Mouse (Mus musculus): ENCODE measurements around the gene AC124502.3.

The AC124502.3 gene

GRCm38 (mm10) chr19:5058801-5059771 is 20.4 kb downstream of the AC124502.3 start:
- DNase-seq (ENCODE audit: low read depth in 1 of 2, low spot score in 2 of 2): no peak

GRCm38 (mm10) chr19:5060365-5061330 is 22.0 kb downstream of the AC124502.3 start:
- DNase-seq (ENCODE audit: low read depth in 1 of 2, low spot score in 2 of 2): no peak

- no peak for DNase-seq (ENCODE audit: low read depth in 1 of 2, low spot score in 2 of 2)
Observed at GRCm38 (mm10) chr19:5062041-5062440, 23.4 kb downstream of the AC124502.3 start.

DNA sequence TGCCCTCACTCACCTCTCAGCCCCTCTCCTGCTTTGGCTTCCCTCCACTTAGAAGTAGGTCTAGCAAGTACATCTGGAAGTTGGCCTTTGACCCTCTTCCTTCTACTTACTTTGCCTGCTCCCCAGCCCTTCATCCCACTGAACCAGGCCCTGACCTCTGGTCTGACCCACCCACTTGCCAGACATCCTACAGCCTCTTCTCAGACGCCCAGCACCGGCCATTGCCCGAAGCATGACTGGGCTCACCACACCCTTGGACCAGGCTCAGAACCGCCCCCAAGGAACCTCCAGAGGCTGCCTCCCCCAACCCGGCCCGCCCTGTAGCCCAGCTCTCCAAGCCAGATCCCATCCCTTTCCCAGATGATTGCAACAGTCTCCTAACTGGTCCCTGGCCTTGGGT is 23.8 kb downstream of the AC124502.3 start:
- DNase-seq (ENCODE audit: low read depth in 1 of 2, low spot score in 2 of 2): no peak

DNA sequence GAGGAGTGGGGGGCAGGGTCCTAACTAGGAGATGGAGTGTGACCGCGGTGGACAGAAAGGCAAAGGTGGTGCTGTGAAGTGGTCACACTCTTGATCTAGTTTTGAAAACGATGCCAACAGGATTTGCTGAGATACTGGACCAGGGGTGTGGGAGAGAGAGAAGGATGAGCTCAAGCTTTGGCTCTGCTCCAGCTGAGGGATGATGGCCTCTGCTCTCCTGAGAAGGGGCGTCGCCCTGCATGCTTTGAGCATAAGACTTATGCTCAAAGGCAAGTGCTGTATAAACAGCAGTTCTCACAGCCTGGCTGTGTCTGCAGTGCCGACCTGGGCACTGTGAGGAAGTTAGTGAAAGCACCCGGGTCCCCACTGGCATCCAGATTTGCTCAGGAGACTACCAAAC is 26.4 kb downstream of the AC124502.3 start:
- no peak for DNase-seq (ENCODE audit: low read depth in 1 of 2, low spot score in 2 of 2)

DNA sequence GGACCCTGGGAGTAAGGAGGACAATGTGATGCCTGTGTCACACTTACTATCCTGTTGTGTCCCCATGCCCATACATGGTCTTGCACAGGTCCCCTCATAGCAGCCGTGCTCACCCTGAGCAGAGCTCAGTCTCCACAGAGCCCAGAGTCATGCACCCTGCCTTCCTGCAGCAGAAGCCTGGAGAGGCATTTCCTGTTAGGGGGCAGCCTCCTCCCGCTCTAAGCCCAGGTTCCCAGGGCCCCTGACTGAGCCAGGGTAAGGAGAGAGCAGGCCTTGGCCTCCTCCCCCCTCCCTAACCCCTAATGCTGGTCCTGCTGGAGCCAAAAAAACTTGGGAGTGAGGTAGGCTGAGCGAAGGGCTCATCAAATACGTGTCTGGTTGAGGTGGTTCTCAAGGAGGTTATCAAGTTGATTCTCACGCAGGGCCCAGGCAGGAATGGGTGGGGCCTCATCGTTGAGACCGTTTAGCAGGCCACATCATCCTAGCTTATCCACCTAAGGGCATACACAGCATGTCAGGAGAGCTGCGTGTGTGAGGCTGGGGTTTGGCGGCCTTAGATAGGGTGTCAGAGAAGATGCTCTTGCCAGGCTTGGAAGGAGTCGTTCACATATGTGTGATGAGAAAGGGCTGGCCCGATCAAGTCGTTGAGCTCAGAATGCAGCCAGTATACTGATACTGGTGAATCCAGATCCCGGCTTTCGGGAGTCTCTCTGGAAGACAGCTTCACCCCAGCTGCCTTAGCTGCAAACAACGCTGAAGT is 28.5 kb downstream of the AC124502.3 start:
- DNase-seq (ENCODE audit: low read depth in 1 of 2, low spot score in 2 of 2): no peak

DNA sequence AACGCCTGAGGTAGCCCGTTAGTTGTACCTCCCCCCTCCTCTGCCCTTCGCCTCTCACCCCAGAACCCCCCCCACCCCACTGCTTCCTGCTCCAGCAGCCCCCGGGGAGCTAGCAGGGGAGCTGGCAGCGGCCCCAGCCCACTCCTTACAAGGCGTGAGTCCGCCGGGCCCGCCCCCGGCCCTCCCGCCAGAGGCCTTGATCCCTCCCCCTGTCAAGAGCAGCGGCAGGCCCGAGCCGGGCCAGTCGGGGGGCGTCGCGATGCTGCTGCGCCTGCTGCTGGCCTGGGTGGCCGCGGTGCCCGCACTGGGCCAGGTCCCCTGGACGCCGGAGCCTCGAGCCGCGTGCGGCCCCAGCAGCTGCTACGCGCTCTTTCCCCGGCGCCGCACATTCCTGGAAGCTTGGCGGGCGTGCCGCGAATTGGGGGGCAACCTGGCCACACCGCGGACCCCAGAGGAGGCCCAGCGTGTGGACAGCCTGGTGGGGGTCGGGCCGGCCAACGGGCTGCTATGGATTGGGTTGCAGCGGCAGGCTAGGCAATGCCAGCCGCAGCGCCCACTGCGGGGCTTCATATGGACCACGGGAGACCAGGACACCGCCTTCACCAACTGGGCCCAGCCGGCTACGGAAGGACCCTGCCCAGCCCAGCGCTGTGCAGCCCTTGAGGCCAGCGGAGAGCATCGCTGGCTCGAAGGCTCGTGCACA is 29.3 kb downstream of the AC124502.3 start, which contains the start of gene Cd248:
Cd248 (plus strand) TSS at position 212 of the 703 bp plus-strand sequence.
- DNase-seq (ENCODE audit: low read depth in 1 of 2, low spot score in 2 of 2): no peak

DNA sequence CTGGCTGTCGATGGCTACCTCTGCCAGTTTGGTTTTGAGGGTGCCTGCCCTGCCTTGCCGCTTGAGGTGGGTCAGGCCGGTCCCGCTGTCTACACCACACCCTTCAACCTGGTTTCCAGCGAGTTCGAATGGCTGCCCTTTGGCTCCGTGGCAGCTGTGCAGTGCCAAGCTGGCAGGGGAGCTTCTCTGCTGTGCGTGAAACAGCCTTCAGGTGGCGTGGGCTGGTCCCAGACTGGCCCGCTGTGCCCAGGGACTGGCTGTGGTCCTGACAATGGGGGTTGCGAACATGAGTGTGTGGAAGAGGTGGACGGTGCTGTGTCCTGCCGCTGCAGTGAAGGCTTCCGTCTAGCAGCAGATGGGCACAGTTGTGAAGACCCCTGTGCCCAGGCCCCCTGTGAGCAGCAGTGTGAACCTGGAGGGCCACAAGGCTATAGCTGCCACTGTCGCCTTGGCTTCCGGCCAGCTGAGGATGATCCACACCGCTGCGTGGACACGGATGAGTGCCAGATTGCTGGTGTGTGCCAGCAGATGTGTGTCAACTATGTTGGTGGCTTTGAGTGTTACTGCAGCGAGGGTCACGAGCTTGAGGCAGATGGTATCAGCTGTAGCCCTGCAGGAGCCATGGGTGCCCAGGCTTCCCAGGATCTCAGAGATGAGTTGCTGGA is 30.0 kb downstream of the AC124502.3 start:
- DNase-seq (ENCODE audit: low read depth in 1 of 2, low spot score in 2 of 2): no peak

GRCm38 (mm10) chr19:5069486-5069885 is 30.8 kb downstream of the AC124502.3 start:
- no peak for DNase-seq (ENCODE audit: low read depth in 1 of 2, low spot score in 2 of 2)

DNA sequence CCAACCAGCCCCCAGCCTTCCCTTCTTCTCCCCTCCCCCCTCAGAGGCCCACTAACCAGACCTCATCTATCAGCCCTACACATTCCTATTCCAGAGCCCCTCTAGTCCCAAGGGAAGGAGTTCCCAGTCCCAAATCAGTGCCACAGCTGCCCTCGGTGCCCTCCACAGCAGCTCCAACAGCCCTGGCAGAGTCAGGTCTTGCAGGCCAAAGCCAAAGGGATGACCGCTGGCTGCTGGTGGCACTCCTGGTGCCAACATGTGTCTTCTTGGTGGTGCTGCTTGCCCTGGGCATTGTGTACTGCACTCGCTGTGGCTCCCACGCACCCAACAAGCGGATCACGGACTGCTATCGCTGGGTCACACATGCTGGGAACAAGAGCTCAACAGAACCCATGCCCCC is 31.3 kb downstream of the AC124502.3 start:
- no peak for DNase-seq (ENCODE audit: low read depth in 1 of 2, low spot score in 2 of 2)

DNA sequence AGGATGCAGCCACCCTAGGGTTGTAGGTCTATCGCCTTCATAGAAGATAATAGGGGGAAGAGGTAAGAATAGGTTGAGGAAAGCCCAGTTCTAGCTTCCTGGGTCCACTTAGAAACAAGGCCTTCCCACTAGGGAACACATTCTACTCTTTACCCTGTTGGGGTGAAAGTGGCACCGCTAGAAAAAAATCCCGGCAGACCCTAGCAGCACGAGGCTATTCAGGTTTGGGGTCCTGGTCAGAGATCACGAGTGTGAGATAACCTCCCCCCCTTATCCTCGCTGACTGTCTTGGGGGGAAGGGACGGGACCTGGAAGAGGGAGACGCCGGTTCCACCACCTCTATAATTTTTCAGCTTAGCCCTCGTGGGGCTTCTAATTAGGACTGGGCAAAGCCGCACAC is 32.4 kb downstream of the AC124502.3 start:
- no peak for DNase-seq (ENCODE audit: low read depth in 1 of 2, low spot score in 2 of 2)

GRCm38 (mm10) chr19:5071545-5072369 is 33.1 kb downstream of the AC124502.3 start:
- no peak for DNase-seq (ENCODE audit: low read depth in 1 of 2, low spot score in 2 of 2)

- DNase-seq (ENCODE audit: low read depth in 1 of 2, low spot score in 2 of 2): no peak
Observed at GRCm38 (mm10) chr19:5072389-5073019, 33.8 kb downstream of the AC124502.3 start.

GRCm38 (mm10) chr19:5073028-5073427 is 34.3 kb downstream of the AC124502.3 start:
- DNase-seq (ENCODE audit: low read depth in 1 of 2, low spot score in 2 of 2): no peak

DNA sequence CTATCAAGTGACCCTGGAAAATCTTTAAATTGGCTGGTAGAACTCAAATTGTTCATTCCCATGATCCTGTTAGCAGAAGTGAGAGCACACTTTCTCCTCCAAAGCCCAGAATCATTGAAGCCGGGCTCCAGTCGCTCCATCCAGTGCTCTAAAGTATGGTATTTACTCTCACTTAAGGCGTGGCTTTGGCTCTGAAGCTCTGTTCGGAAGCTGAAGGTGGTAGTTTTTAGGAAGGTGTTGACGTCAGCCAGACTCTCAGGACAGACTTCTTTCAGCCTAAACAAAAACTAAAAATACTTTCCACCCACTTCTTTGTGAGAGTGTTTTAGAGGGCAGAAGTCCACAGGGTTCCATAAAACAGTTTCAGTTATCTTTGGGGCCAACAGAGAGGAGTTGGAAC is 34.8 kb downstream of the AC124502.3 start:
- no peak for DNase-seq (ENCODE audit: low read depth in 1 of 2, low spot score in 2 of 2)

DNA sequence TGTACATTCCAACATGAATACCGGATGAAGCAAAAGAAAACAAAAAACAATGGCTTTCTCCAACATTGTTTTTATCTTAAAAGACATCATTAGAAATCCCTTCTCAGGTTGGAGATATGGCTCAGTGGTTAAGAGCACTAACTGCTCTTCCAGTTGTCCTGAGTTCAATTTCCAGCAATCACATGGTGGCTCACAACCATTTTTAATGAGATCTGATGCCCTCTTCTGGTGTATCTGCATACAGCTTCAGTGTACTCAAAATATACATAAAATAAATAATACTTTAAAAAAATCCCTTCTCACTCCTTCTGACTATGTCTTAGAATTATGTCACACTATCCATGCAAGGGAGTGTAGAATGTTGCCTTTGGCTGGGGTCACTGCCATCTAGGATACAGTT is 40.6 kb downstream of the AC124502.3 start:
- DNase-seq (ENCODE audit: low read depth in 1 of 2, low spot score in 2 of 2): no peak

GRCm38 (mm10) chr19:5082005-5082404 is 43.3 kb downstream of the AC124502.3 start:
- no peak for DNase-seq (ENCODE audit: low read depth in 1 of 2, low spot score in 2 of 2)

DNA sequence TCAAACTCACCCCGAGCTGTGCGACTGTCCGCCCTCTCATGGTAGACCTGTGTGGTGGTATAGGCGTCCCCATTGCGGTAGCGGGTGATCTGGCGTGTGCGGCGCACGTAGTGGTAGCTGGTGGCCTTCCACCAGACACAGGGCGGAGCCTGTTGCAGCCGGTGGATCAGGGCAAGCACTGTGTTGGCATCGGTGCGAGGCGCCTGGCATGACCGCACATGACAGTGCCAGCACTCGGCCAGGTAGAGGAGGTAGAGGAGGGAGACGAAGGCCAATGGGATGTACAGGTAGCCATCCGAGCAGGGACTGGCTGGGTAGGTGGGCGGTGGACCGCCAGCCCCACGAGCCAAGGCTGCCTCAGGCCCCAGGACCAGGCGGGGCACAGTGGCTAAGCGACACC is 43.9 kb downstream of the AC124502.3 start:
- DNase-seq (ENCODE audit: low read depth in 1 of 2, low spot score in 2 of 2): no peak

Measured in monocyte, adult 2 months (primary cell).